ENCODE assay signal across 17 mouse cellular contexts in genomic region chrX:101285953-101286670, GRCm38 (mm10). TPM values are rescaled to one million over a fixed set of nuclear protein-coding genes. Genes with fewer than 3 reads are reported as not detected.
"Had no signal": no experiment of that assay in that cellular context is flagged by ENCODE, and none has a peak within 500 bp of the region (broad histone marks: within the 10 kb centered on the region; RNA-seq: fewer than 3 reads in every experiment).

No protein-coding gene starts in this region.

- H3K4me1 ChIP-seq: kidney, embryonic 15.5 days; lung, embryonic 15.5 days; neural tube, embryonic 12.5 days had no signal

- H3K4me3 ChIP-seq: kidney, embryonic 15.5 days; lung, embryonic 15.5 days; megakaryocyte, embryonic 14.5 days; myocyte; neural tube, embryonic 12.5 days had no signal

- H3K4me2 ChIP-seq: kidney, embryonic 15.5 days; lung, embryonic 15.5 days; neural tube, embryonic 12.5 days had no signal

- H3K9me3 ChIP-seq: kidney, embryonic 15.5 days; lung, embryonic 15.5 days; megakaryocyte, embryonic 14.5 days; neural tube, embryonic 12.5 days had no signal

- H3K27me3 ChIP-seq: lung, embryonic 15.5 days; neural tube, embryonic 12.5 days had no signal

- H3K27ac ChIP-seq: kidney, embryonic 15.5 days; lung, embryonic 15.5 days; macrophage; neural tube, embryonic 12.5 days had no signal

- H3K9ac ChIP-seq: kidney, embryonic 15.5 days; lung, embryonic 15.5 days; neural tube, embryonic 12.5 days had no signal

RNA-seq across cellular contexts. Expression of gene Nlgn3, which starts 12.9 kb away (rescaled TPM):
- polyA plus RNA-seq: macrophage, myocyte had no signal

RNA-seq across cellular contexts. Expression of gene Gm20489, which starts 17.3 kb away (rescaled TPM):
- total RNA-seq: layer of hippocampus, postnatal 14 days; left cerebral cortex, adult 18-20 months; left cerebral cortex, postnatal 10 days; liver, adult 2 months; midbrain, postnatal 0 days had no signal
- polyA plus RNA-seq: intestine, embryonic 16.5 days; kidney, adult 2 months; kidney, embryonic 15.5 days; large intestine, adult 2 months; limb, embryonic 11.5 days; liver, adult 2 months; lung, embryonic 15.5 days; macrophage; midbrain, postnatal 0 days; myocyte; neural tube, embryonic 12.5 days; stomach, embryonic 14.5 days had no signal

RNA-seq across cellular contexts. Expression of gene Gm614, which starts 22.3 kb away (rescaled TPM):
- total RNA-seq: layer of hippocampus, adult 8-10 months; layer of hippocampus, postnatal 14 days; left cerebral cortex, adult 18-20 months; left cerebral cortex, postnatal 10 days; liver, adult 2 months; midbrain, postnatal 0 days had no signal
- polyA plus RNA-seq: intestine, embryonic 16.5 days; kidney, adult 2 months; kidney, embryonic 15.5 days; large intestine, adult 2 months; limb, embryonic 11.5 days; liver, adult 2 months; lung, embryonic 15.5 days; midbrain, postnatal 0 days; myocyte; neural tube, embryonic 12.5 days; stomach, embryonic 14.5 days had no signal
